Mouse (Mus musculus) heart, embryonic 12.5 days (tissue): ENCODE measurements around the gene Tm9sf1. TPM values are rescaled to one million over a fixed set of nuclear protein-coding genes. Genes with fewer than 3 reads are reported as not detected.

Experiments used
- ATAC-seq: fragments of 200-750 bp; cut with Nextera tagmentation; 2 replicates; pipeline ENCODE4 v1.8.0; 2017; ENCODE audit warnings: moderate TSS enrichment, moderate library complexity; ENCODE audit not compliant: insufficient number of reproducible peaks, low FRiP score
- H3K27ac ChIP-seq: fragments of 300-500 bp; sonication (generic); 2 replicates; pipeline ENCODE4 v1.5.1; 2016; ENCODE audit warnings: mild to moderate bottlenecking, moderate library complexity; ENCODE audit not compliant: poor library complexity, severe bottlenecking
- H3K27me3 ChIP-seq: fragments of 300-500 bp; sonication (generic); replicated peaks from 2 replicates; pipeline ENCODE4 v1.6.1; 2016; ENCODE audit warnings: mild to moderate bottlenecking, moderate library complexity
- H3K36me3 ChIP-seq: fragments of 300-500 bp; sonication (generic); 2 replicates; pipeline ENCODE4 v1.6.1; 2016; ENCODE audit warnings: mild to moderate bottlenecking, moderate library complexity
- H3K4me1 ChIP-seq: fragments of 300-500 bp; sonication (generic); replicated peaks from 2 replicates; pipeline ENCODE4 v1.6.1; 2016; ENCODE audit warnings: mild to moderate bottlenecking
- H3K4me2 ChIP-seq: fragments of 300-500 bp; sonication (generic); 2 replicates; pipeline ENCODE4 v1.6.1; 2016; ENCODE audit warnings: mild to moderate bottlenecking, moderate library complexity
- H3K4me3 ChIP-seq: fragments of 300-500 bp; sonication (generic); 2 replicates; pipeline ENCODE4 v1.5.1; 2016; ENCODE audit warnings: mild to moderate bottlenecking
- H3K9ac ChIP-seq: fragments of 300-500 bp; sonication (generic); 2 replicates; pipeline ENCODE4 v1.6.1; 2016; ENCODE audit warnings: mild to moderate bottlenecking, moderate library complexity
- H3K9me3 ChIP-seq: fragments of 300-500 bp; sonication (generic); replicated peaks from 2 replicates; pipeline ENCODE4 v1.6.1; 2016; ENCODE audit warnings: mild to moderate bottlenecking, moderate library complexity
- WGBS: fragments of 180-500 bp; shearing (Covaris S2); methylation state at CpG from one replicate; pipeline ENCODE4 v1.1.7; 2016; 5-methylcytosine and 5-hydroxymethylcytosine counted together
- polyA plus RNA-seq: library from polyadenylated mRNA; unstranded; fragments of >200 nt; fragmentation: Nextera tagmentation; extraction: Ambion mirVana; gene quantifications from 2 replicates; pipeline ENCODE4 v1.2.1, GENCODE M21; 2016

The Tm9sf1 gene
- polyA plus RNA-seq, 1 experiment from 2014 or later: 86.2 TPM

GRCm38 (mm10) chr14:55589271-55589670 lies 54.3 kb downstream of the Tm9sf1 start:
- Histone ChIP-seq H3K27ac (no peak overlapping the region), H3K4me3 (no peak overlapping the region), H3K4me2 (no peak overlapping the region), H3K27me3 (no peaks in the 10 kb centered on the region), H3K9ac (no peak overlapping the region), H3K9me3 (no peaks in the 10 kb centered on the region), H3K4me1 (peaks cover 37% of the 10 kb centered on the region), H3K36me3 (peaks cover 19% of the 10 kb centered on the region)
- WGBS: 90% methylated on average over 5 of the region's 5 CpGs
- ATAC-seq: no peak

GRCm38 (mm10) chr14:55586149-55586548 lies 57.5 kb downstream of the Tm9sf1 start:
- H3K36me3 ChIP-seq: peaks cover 27% of the 10 kb centered on the region
- WGBS: 74% methylated on average over 2 of the region's 2 CpGs
- H3K4me3 ChIP-seq: no peak overlapping the region
- H3K9me3 ChIP-seq: no peaks in the 10 kb centered on the region
- no peak overlapping the region for H3K4me2 ChIP-seq
- peaks cover 22% of the 10 kb centered on the region for H3K4me1 ChIP-seq
- no peak overlapping the region for H3K9ac ChIP-seq
- ATAC-seq: no peak
- H3K27ac ChIP-seq: 0 out of 2 replicates have a peak overlapping the region, but pooled peaks have one; percentile 8
- no peaks in the 10 kb centered on the region for H3K27me3 ChIP-seq

Other genes starting within 250 kb of the Tm9sf1 start
- 63.3 and 64.5 TPM in 2 replicates for gene Dhrs4, start 165.0 kb downstream of the Tm9sf1 start, polyA plus RNA-seq
- gene Carmil3, start 153.2 kb downstream of the Tm9sf1 start, polyA plus RNA-seq: 2.4 and 2.6 TPM in 2 replicates
- gene Cpne6, start 133.4 kb downstream of the Tm9sf1 start, polyA plus RNA-seq: 0.30 and 0.59 TPM in 2 replicates
- gene Nrl, start 118.8 kb downstream of the Tm9sf1 start, polyA plus RNA-seq: not detected in 2 replicates
- gene Pck2, start 103.5 kb downstream of the Tm9sf1 start, polyA plus RNA-seq: 38.8 and 43.0 TPM in 2 replicates
- 73.2 and 78.7 TPM in 2 replicates for gene Dcaf11, start 83.8 kb downstream of the Tm9sf1 start, polyA plus RNA-seq
- 0.96 TPM in 1 of 2 replicates, not detected in the other for gene A730061H03Rik, start 83.4 kb downstream of the Tm9sf1 start, polyA plus RNA-seq
- gene Fitm1, start 68.2 kb downstream of the Tm9sf1 start, polyA plus RNA-seq: 114 and 118 TPM in 2 replicates
- gene Psme1, start 65.7 kb downstream of the Tm9sf1 start, polyA plus RNA-seq: 211 and 212 TPM in 2 replicates
- gene Emc9, start 58.5 kb downstream of the Tm9sf1 start, polyA plus RNA-seq: 16.3 and 21.5 TPM in 2 replicates
- 200 and 213 TPM in 2 replicates for gene Psme2, start 52.7 kb downstream of the Tm9sf1 start, polyA plus RNA-seq
- 16.4 and 16.8 TPM in 2 replicates for gene Rnf31, start 52.1 kb downstream of the Tm9sf1 start, polyA plus RNA-seq
- gene Irf9, start 40.2 kb downstream of the Tm9sf1 start, polyA plus RNA-seq: 8.7 and 9.4 TPM in 2 replicates
- 16.5 and 17.5 TPM in 2 replicates for gene Rec8, start 25.8 kb downstream of the Tm9sf1 start, polyA plus RNA-seq
- gene Ipo4, start 7.8 kb downstream of the Tm9sf1 start, polyA plus RNA-seq: 66.1 and 68.4 TPM in 2 replicates
- 3.4 and 5.2 TPM in 2 replicates for gene Gm49378, start 5.9 kb downstream of the Tm9sf1 start, polyA plus RNA-seq
- 0.45 and 0.60 TPM in 2 replicates for gene Tssk4, start 6.4 kb upstream of the Tm9sf1 start, polyA plus RNA-seq
- gene Mdp1, start 16.7 kb upstream of the Tm9sf1 start, polyA plus RNA-seq: 74.1 and 76.7 TPM in 2 replicates
- 39.8 and 44.6 TPM in 2 replicates for gene Gmpr2, start 28.1 kb upstream of the Tm9sf1 start, polyA plus RNA-seq
- gene Nedd8, start 28.3 kb upstream of the Tm9sf1 start, polyA plus RNA-seq: 457 and 491 TPM in 2 replicates
- 36.1 and 37.6 TPM in 2 replicates for gene Tinf2, start 38.0 kb upstream of the Tm9sf1 start, polyA plus RNA-seq
- gene Tgm1, start 70.1 kb upstream of the Tm9sf1 start, polyA plus RNA-seq: 0.27 and 0.70 TPM in 2 replicates
- gene Rabggta, start 78.5 kb upstream of the Tm9sf1 start, polyA plus RNA-seq: 20.9 and 24.4 TPM in 2 replicates
- gene Dhrs1, start 101.9 kb upstream of the Tm9sf1 start, polyA plus RNA-seq: 59.2 and 60.8 TPM in 2 replicates
- gene Nop9, start 101.9 kb upstream of the Tm9sf1 start, polyA plus RNA-seq: 27.7 and 30.6 TPM in 2 replicates
- gene Cideb, start 114.7 kb upstream of the Tm9sf1 start, polyA plus RNA-seq: 1.0 and 1.2 TPM in 2 replicates
- 0.49 and 0.54 TPM in 2 replicates for gene Ltb4r2, start 117.6 kb upstream of the Tm9sf1 start, polyA plus RNA-seq
- 0.49 and 0.76 TPM in 2 replicates for gene Ltb4r1, start 122.2 kb upstream of the Tm9sf1 start, polyA plus RNA-seq
- gene Adcy4, start 140.3 kb upstream of the Tm9sf1 start, polyA plus RNA-seq: 24.4 and 26.2 TPM in 2 replicates
- 19.7 and 20.3 TPM in 2 replicates for gene Ripk3, start 145.1 kb upstream of the Tm9sf1 start, polyA plus RNA-seq
- 17.5 and 18.6 TPM in 2 replicates for gene Nfatc4, start 179.3 kb upstream of the Tm9sf1 start, polyA plus RNA-seq
- gene Nynrin, start 210.2 kb upstream of the Tm9sf1 start, polyA plus RNA-seq: 33.3 and 38.2 TPM in 2 replicates
- gene Cbln3, start 240.6 kb upstream of the Tm9sf1 start, polyA plus RNA-seq: 0.32 and 0.57 TPM in 2 replicates
- 19.8 TPM in 2 replicates for gene Khnyn, start 241.1 kb upstream of the Tm9sf1 start, polyA plus RNA-seq